Mouse (Mus musculus): ENCODE data around the gene Ntf5.

DNA sequence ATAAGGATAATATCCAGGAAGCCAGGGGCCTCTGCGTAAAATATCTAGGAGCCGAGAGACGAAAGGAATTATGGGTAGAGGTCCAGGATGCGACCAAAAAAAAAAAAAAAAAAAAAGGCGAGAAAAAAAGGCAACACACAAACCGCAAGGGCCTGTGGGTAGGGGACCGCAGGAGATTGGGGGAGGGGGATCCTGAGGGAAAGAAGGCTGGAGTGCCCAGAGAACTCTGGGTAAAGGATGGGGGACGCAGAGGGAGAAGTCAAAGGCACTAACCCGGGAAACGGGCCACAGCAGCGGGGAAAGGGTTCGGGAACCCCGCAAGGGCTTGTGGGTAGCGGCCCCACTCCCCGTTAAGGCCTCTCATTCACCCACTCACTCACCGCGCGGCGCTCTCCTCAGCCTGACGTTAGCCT is 18.4 kb upstream of the Ntf5 start:
- TF ChIP-seq CTCF (IDR thresholded peaks at IDR 0.05; ENCODE audit: extremely low read depth, insufficient read depth, low read length) (no peak), POLR2A (IDR thresholded peaks at IDR 0.05; ENCODE audit: extremely low read depth, insufficient read depth, low read length) (no peak)

Measured in cortical plate, adult 2 months (tissue).